Mouse (Mus musculus) ES-E14 (cell line): ENCODE measurements at regions not wholly inside any gene's neighbourhood (a gene's known extent, or its start where the extent isn't known, plus 50 kb on each side); places are given as distances from the start of the nearest gene placed in this dataset.

Source experiments
- CHD2 ChIP-seq: IDR thresholded peaks from 2 replicates; pipeline ENCODE4 v1.6.1; 2014; ENCODE audit warnings: mild to moderate bottlenecking, low read depth, low read length, inconsistent platforms
- HCFC1 ChIP-seq: IDR thresholded peaks from 2 replicates; pipeline ENCODE4 v1.6.1; 2012; ENCODE audit warnings: low read length, inconsistent platforms, borderline replicate concordance; ENCODE audit not compliant: insufficient read depth
- MAFK ChIP-seq: IDR thresholded peaks from 2 replicates; pipeline ENCODE4 v1.6.1; 2014; ENCODE audit warnings: mild to moderate bottlenecking, low read depth, low read length, inconsistent platforms; ENCODE audit not compliant: insufficient read depth
- ZNF384 ChIP-seq: IDR thresholded peaks from 2 replicates; pipeline ENCODE4 v1.6.1; 2012; ENCODE audit warnings: low read depth, low read length, inconsistent platforms

GRCm38 (mm10) chr6:117505431-117505830, 335.5 kb upstream of the Zfp637 start:
- TF ChIP-seq MAFK (no peak), CHD2 (no peak), ZNF384 (no peak), HCFC1 (no peak)
